Mouse (Mus musculus): Measurements from ENCODE around the gene Utf1. TPM values are rescaled to one million over a fixed set of nuclear protein-coding genes. Genes with fewer than 3 reads are reported as not detected.

Utf1 gene
- polyA plus RNA-seq, 1 experiment from 2014 or later: not detected

GRCm38 (mm10) chr7:139900456-139900855 lies 43.1 kb upstream of the Utf1 start:
- no peak for TF ChIP-seq CTCF (IDR thresholded peaks at IDR 0.05; ENCODE audit: low read depth)
- H3K4me1 ChIP-seq (replicated peaks; ENCODE audit: control insufficient read depth, insufficient read depth, low read length): no peaks in the 10 kb centered on the region
- no peak overlapping the region for H3K4me3 ChIP-seq (ENCODE audit: low read depth, low read length)
- no peak overlapping the region for H3K9ac ChIP-seq (ENCODE audit: low read depth, low read length)
- no peaks in the 10 kb centered on the region for H3K9me3 ChIP-seq (ENCODE audit: control insufficient read depth)
- no peak overlapping the region for H3K27ac ChIP-seq (ENCODE audit: low read depth, low read length)
- H3K36me3 ChIP-seq (ENCODE audit: control insufficient read depth, insufficient read depth): no peaks in the 10 kb centered on the region
- peaks cover 11% of the 10 kb centered on the region; the same call in 1 of the 2 replicates for H3K27me3 ChIP-seq (replicated peaks; ENCODE audit: control insufficient read depth, insufficient read depth, low read length)
- H3K4me2 ChIP-seq (replicated peaks; ENCODE audit: low read depth): no peak overlapping the region
- 91% methylated on average over 7 of the region's 7 CpGs for WGBS
- no peak for ATAC-seq

GRCm38 (mm10) chr7:139900896-139901295 lies 42.7 kb upstream of the Utf1 start:
- no peak overlapping the region for H3K9ac ChIP-seq (ENCODE audit: low read depth, low read length)
- no peaks in the 10 kb centered on the region for H3K36me3 ChIP-seq (ENCODE audit: control insufficient read depth, insufficient read depth)
- 84% methylated on average over 6 of the region's 6 CpGs for WGBS
- no peak overlapping the region for H3K4me2 ChIP-seq (replicated peaks; ENCODE audit: low read depth)
- H3K4me1 ChIP-seq (replicated peaks; ENCODE audit: control insufficient read depth, insufficient read depth, low read length): no peaks in the 10 kb centered on the region
- no peaks in the 10 kb centered on the region for H3K9me3 ChIP-seq (ENCODE audit: control insufficient read depth)
- no peak overlapping the region for H3K27ac ChIP-seq (ENCODE audit: low read depth, low read length)
- TF ChIP-seq CTCF (IDR thresholded peaks at IDR 0.05; ENCODE audit: low read depth): no peak
- H3K4me3 ChIP-seq (ENCODE audit: low read depth, low read length): no peak overlapping the region
- 0 out of 2 replicates have a peak, but pooled peaks cover 11% of the 10 kb centered on the region for H3K27me3 ChIP-seq (replicated peaks; ENCODE audit: control insufficient read depth, insufficient read depth, low read length)
- no peak for ATAC-seq

GRCm38 (mm10) chr7:139901981-139902380 lies 41.6 kb upstream of the Utf1 start:
- Histone ChIP-seq H3K27ac (ENCODE audit: low read depth, low read length) (no peak overlapping the region), H3K4me1 (replicated peaks; ENCODE audit: control insufficient read depth, insufficient read depth, low read length) (no peaks in the 10 kb centered on the region), H3K4me2 (replicated peaks; ENCODE audit: low read depth) (no peak overlapping the region), H3K36me3 (ENCODE audit: control insufficient read depth, insufficient read depth) (no peaks in the 10 kb centered on the region), H3K9me3 (ENCODE audit: control insufficient read depth) (no peaks in the 10 kb centered on the region), H3K4me3 (ENCODE audit: low read depth, low read length) (no peak overlapping the region), H3K9ac (ENCODE audit: low read depth, low read length) (no peak overlapping the region), H3K27me3 (replicated peaks; ENCODE audit: control insufficient read depth, insufficient read depth, low read length) (0 out of 2 replicates have a peak, but pooled peaks cover 9% of the 10 kb centered on the region)
- no peak for ATAC-seq
- TF ChIP-seq CTCF (IDR thresholded peaks at IDR 0.05; ENCODE audit: low read depth): no peak
- 27% methylated on average over 1 of the region's 1 CpGs for WGBS

GRCm38 (mm10) chr7:139905261-139905660 lies 38.3 kb upstream of the Utf1 start:
- Histone ChIP-seq H3K4me1 (replicated peaks; ENCODE audit: control insufficient read depth, insufficient read depth, low read length) (no peaks in the 10 kb centered on the region), H3K27ac (ENCODE audit: low read depth, low read length) (no peak overlapping the region), H3K4me2 (replicated peaks; ENCODE audit: low read depth) (no peak overlapping the region), H3K27me3 (replicated peaks; ENCODE audit: control insufficient read depth, insufficient read depth, low read length) (0 out of 2 replicates have a peak, but pooled peaks cover 9% of the 10 kb centered on the region), H3K9me3 (ENCODE audit: control insufficient read depth) (no peaks in the 10 kb centered on the region), H3K4me3 (ENCODE audit: low read depth, low read length) (no peak overlapping the region), H3K36me3 (ENCODE audit: control insufficient read depth, insufficient read depth) (no peaks in the 10 kb centered on the region), H3K9ac (ENCODE audit: low read depth, low read length) (no peak overlapping the region)
- 26% methylated on average over 6 of the region's 6 CpGs for WGBS
- no peak for TF ChIP-seq CTCF (IDR thresholded peaks at IDR 0.05; ENCODE audit: low read depth)
- no peak for ATAC-seq

- Histone ChIP-seq H3K36me3 (ENCODE audit: control insufficient read depth, insufficient read depth) (no peaks in the 10 kb centered on the region), H3K4me1 (replicated peaks; ENCODE audit: control insufficient read depth, insufficient read depth, low read length) (no peaks in the 10 kb centered on the region), H3K27me3 (replicated peaks; ENCODE audit: control insufficient read depth, insufficient read depth, low read length) (0 out of 2 replicates have a peak, but pooled peaks cover 9% of the 10 kb centered on the region), H3K27ac (ENCODE audit: low read depth, low read length) (no peak overlapping the region), H3K4me3 (ENCODE audit: low read depth, low read length) (no peak overlapping the region), H3K9me3 (ENCODE audit: control insufficient read depth) (no peaks in the 10 kb centered on the region), H3K4me2 (replicated peaks; ENCODE audit: low read depth) (no peak overlapping the region), H3K9ac (ENCODE audit: low read depth, low read length) (no peak overlapping the region)
- peak; percentile 72 for TF ChIP-seq CTCF (IDR thresholded peaks at IDR 0.05; ENCODE audit: low read depth)
- WGBS: 7% methylated on average over 6 of the region's 6 CpGs
- no peak for ATAC-seq
These were observed 37.9 kb upstream of the Utf1 start for GRCm38 (mm10) chr7:139905661-139906060.

GRCm38 (mm10) chr7:139908176-139908575 lies 35.4 kb upstream of the Utf1 start:
- 63% methylated on average over 5 of the region's 5 CpGs for WGBS
- Histone ChIP-seq H3K4me2 (replicated peaks; ENCODE audit: low read depth) (no peak overlapping the region), H3K9me3 (ENCODE audit: control insufficient read depth) (no peaks in the 10 kb centered on the region), H3K9ac (ENCODE audit: low read depth, low read length) (no peak overlapping the region), H3K4me3 (ENCODE audit: low read depth, low read length) (no peak overlapping the region), H3K27ac (ENCODE audit: low read depth, low read length) (no peak overlapping the region), H3K4me1 (replicated peaks; ENCODE audit: control insufficient read depth, insufficient read depth, low read length) (no peaks in the 10 kb centered on the region), H3K36me3 (ENCODE audit: control insufficient read depth, insufficient read depth) (no peaks in the 10 kb centered on the region), H3K27me3 (replicated peaks; ENCODE audit: control insufficient read depth, insufficient read depth, low read length) (0 out of 2 replicates have a peak, but pooled peaks cover 10% of the 10 kb centered on the region)
- no peak for ATAC-seq
- TF ChIP-seq CTCF (IDR thresholded peaks at IDR 0.05; ENCODE audit: low read depth): no peak

DNA sequence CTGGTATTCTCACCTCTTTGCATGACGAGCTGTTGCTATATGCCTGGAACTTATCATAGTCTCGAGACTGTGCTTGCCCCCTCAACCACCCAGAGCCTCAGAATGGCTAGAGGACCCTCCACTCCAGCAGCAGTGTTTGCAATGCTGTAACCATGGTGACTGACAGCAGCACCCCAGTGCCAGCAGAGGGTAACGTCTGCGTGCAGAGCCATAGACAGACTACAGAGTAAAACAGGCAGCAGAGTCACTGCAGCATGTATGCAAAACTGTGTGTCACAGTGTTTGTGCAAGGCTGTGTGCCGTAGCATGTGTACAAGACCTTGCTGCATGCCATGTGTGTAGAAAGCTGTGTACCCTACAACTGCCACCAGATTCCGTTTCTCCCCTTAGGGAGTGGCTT lies 34.1 kb upstream of the Utf1 start:
- no peak overlapping the region for H3K4me3 ChIP-seq (ENCODE audit: low read depth, low read length)
- no peak for TF ChIP-seq CTCF (IDR thresholded peaks at IDR 0.05; ENCODE audit: low read depth)
- no peaks in the 10 kb centered on the region for H3K36me3 ChIP-seq (ENCODE audit: control insufficient read depth, insufficient read depth)
- H3K27ac ChIP-seq (ENCODE audit: low read depth, low read length): no peak overlapping the region
- H3K4me1 ChIP-seq (replicated peaks; ENCODE audit: control insufficient read depth, insufficient read depth, low read length): no peaks in the 10 kb centered on the region
- H3K9me3 ChIP-seq (ENCODE audit: control insufficient read depth): no peaks in the 10 kb centered on the region
- H3K9ac ChIP-seq (ENCODE audit: low read depth, low read length): no peak overlapping the region
- peaks cover 13% of the 10 kb centered on the region; the same call in 1 of the 2 replicates for H3K27me3 ChIP-seq (replicated peaks; ENCODE audit: control insufficient read depth, insufficient read depth, low read length)
- WGBS: 54% methylated on average over 6 of the region's 6 CpGs
- H3K4me2 ChIP-seq (replicated peaks; ENCODE audit: low read depth): no peak overlapping the region
- no peak for ATAC-seq
